Mouse (Mus musculus) G1E (cell line): ENCODE data around the gene Il4ra.

Source experiments
- CTCF ChIP-seq: IDR thresholded peaks from 2 replicates; pipeline ENCODE4 v1.5.1; 2012; ENCODE audit warnings: low read depth, low read length, inconsistent platforms, mixed read lengths
- GATA1 ChIP-seq: IDR thresholded peaks from 2 replicates; pipeline ENCODE4 v1.6.1; 2012; ENCODE audit warnings: borderline replicate concordance, low read length, inconsistent platforms, mixed read lengths
- POLR2AphosphoS5 ChIP-seq: IDR thresholded peaks from 2 replicates; pipeline ENCODE4 v1.6.1; 2012; ENCODE audit warnings: low read depth, low read length, inconsistent platforms; ENCODE audit not compliant: insufficient replicate concordance
- TAL1 ChIP-seq: conservative IDR thresholded peaks from 2 replicates; pipeline ENCODE4 v1.6.1; 2012; ENCODE audit warnings: low read depth, low read length, inconsistent platforms, mixed read lengths

DNA sequence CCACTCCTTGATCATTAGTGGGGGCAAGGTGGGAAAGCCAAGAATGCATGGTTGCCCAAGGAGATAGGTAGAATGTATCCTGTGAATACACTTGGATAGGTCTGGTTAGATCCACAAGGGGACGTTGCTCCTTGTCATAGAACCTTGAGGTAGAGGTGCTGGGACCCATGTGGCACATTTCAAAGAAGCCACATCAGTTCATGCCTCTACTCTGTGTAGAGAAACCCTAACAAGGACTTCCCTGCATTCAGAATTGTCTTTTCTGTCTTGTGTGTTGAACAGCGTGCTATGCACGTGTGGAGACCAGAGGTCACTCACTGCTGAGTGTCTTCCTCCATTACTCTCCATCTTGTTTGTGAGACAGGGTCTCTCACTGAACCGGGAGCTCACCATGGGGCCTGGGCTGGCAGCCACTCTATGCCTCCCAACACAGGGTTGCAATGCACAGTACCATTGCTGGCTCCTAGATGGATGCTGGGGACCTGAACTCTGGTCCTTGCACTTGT is 56.3 kb downstream of the Il4ra start:
- TF ChIP-seq GATA1 (no peak), CTCF (no peak), POLR2AphosphoS5 (no peak), TAL1 (no peak)
